Mouse (Mus musculus): ENCODE measurements around the gene Cacna1a. TPM values are rescaled to one million over a fixed set of nuclear protein-coding genes. Genes with fewer than 3 reads are reported as not detected.

The Cacna1a gene
- polyA plus RNA-seq, 1 experiment from 2014 or later = 13.8 TPM

DNA sequence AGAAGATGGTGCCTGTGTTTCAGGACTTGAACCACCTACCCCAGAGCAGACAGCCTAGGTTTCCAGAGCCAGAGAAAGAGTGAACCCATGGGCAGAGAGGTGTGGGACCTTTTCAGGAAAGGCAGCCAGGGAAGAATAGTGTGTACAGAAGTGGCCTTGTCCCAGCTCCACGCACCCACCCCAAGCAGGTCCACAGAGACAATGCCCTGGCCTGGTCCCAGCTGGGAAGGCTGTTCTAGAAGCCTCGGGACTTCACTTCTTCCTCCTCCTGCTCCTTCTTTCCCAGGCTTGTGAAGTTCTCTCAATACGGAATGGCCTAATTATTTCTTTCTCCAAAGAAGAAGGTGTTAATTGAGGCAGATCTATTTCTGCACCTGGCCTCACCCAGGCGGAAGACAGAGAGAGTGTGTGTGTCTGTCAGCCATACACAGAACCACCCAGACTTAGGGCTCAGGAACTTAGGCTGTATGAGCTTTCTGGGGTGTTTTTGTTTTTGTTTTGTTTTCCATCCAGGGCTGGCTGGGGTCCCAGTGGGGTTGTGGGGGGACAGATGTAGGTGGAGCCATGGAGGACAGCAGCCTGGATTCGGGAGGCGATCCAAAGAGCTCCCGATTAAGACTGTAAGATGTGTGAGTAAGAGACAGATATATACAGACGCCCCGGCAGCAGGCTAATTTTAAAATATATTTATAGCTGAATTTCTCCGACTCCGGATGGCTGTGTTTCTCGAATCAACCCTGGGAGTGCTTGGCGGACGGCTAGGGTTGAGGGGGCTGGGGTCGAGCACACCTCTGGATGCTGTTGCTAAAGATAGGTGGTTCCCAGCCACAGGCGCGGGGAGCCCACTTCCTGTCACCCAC lies 131.8 kb downstream of the Cacna1a start:
- Histone ChIP-seq H3K4me3 (replicated peaks; ENCODE audit: low read depth, low read length) (no peak overlapping the region), H3K27me3 (ENCODE audit: control insufficient read depth, insufficient read depth, low read length) (no peaks in the 10 kb centered on the region), H3K36me3 (ENCODE audit: control insufficient read depth, insufficient read depth, low read length) (peaks cover 28% of the 10 kb centered on the region), H3K9me3 (ENCODE audit: control insufficient read depth, low read length) (no peaks in the 10 kb centered on the region), H3K4me2 (ENCODE audit: low read length) (no peak overlapping the region), H3K27ac (replicated peaks; ENCODE audit: low read depth, low read length) (no peak overlapping the region), H3K4me1 (ENCODE audit: control insufficient read depth, insufficient read depth, low read length) (no peaks in the 10 kb centered on the region), H3K9ac (replicated peaks; ENCODE audit: low read length) (no peak overlapping the region)
- DNase-seq = no peak
- 90% methylated on average over 17 of the region's 17 CpGs for whole genome bisulfite sequencing
- ATAC-seq (ENCODE audit: low FRiP score, low TSS enrichment) = no peak

DNA sequence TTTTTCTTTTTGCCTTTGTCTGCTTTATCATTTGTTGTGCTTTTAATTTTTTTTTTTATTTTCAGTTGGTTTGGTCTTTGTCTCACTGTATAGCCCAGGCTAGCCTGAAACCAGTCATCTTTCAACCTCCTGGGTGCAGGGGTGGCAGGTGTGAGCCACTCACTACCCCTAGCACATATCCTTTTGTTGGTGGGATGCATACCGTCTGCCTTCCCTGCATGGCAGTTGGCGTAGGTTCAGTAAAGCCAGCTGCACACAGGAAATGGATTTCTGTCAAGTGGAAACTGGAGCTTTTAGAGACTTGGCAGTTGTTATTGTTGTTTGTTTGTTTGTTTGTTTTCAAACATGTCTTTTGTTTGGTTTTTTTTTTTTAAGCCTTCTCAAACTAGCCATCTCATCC lies 132.8 kb downstream of the Cacna1a start:
- Histone ChIP-seq H3K4me2 (ENCODE audit: low read length) (no peak overlapping the region), H3K4me3 (replicated peaks; ENCODE audit: low read depth, low read length) (no peak overlapping the region), H3K4me1 (ENCODE audit: control insufficient read depth, insufficient read depth, low read length) (no peaks in the 10 kb centered on the region), H3K9me3 (ENCODE audit: control insufficient read depth, low read length) (peaks cover 8% of the 10 kb centered on the region), H3K9ac (replicated peaks; ENCODE audit: low read length) (no peak overlapping the region), H3K36me3 (ENCODE audit: control insufficient read depth, insufficient read depth, low read length) (peaks cover 31% of the 10 kb centered on the region), H3K27me3 (ENCODE audit: control insufficient read depth, insufficient read depth, low read length) (no peaks in the 10 kb centered on the region), H3K27ac (replicated peaks; ENCODE audit: low read depth, low read length) (no peak overlapping the region; the same call in 1 of the 2 replicates)
- 72% methylated on average over 2 of the region's 2 CpGs for WGBS
- ATAC-seq (ENCODE audit: low FRiP score, low TSS enrichment) (no peak), DNase-seq (no peak)

DNA sequence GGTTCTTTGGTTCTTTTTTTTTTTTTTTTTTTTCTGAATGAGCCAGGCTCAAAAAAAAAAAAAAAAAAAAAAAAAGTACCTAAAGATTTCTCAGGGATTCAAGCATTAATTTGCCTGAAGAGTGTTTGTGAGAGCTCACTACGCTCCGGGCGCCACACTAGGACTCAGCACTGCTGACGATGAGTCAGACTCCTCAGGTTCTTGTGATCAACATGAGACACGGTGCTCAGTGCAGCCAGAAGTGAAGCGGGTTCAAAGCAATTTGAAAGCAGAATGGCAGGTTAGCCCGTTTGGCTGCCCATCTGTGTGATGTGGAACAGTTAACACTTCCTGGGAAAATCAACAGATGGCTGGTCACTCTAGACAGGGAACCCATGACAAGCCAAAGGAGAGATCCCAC lies 139.8 kb downstream of the Cacna1a start:
- H3K9me3 ChIP-seq (ENCODE audit: control insufficient read depth, low read length) = peaks cover 11% of the 10 kb centered on the region
- no peak overlapping the region for H3K4me3 ChIP-seq (replicated peaks; ENCODE audit: low read depth, low read length)
- 90% methylated on average over 7 of the region's 7 CpGs for WGBS
- no peak for DNase-seq
- H3K9ac ChIP-seq (replicated peaks; ENCODE audit: low read length) = no peak overlapping the region
- no peak overlapping the region for H3K27ac ChIP-seq (replicated peaks; ENCODE audit: low read depth, low read length)
- H3K4me1 ChIP-seq (ENCODE audit: control insufficient read depth, insufficient read depth, low read length) = no peaks in the 10 kb centered on the region
- no peaks in the 10 kb centered on the region for H3K27me3 ChIP-seq (ENCODE audit: control insufficient read depth, insufficient read depth, low read length)
- H3K36me3 ChIP-seq (ENCODE audit: control insufficient read depth, insufficient read depth, low read length) = peaks cover 59% of the 10 kb centered on the region
- ATAC-seq (ENCODE audit: low FRiP score, low TSS enrichment) = no peak
- no peak overlapping the region for H3K4me2 ChIP-seq (ENCODE audit: low read length)

DNA sequence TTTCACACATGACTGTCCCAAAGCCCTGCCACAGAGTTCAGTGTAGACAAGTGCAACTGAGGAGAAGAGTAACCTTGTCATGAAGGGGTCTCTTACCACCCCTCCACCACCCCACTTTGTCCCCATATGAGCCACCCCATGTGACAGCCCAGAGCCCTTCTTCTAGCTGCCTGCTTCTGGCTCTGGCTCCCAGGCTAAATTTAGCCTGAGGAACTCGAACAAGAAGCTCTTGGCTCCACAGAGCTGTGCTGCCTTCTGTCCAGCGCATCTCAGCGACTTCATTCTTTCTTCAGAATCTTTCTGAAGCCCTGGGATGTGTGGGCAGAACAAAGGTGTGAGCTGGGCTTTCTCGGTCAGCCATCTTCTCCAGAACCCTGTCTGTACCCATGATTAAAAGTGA lies 141.3 kb downstream of the Cacna1a start:
- peaks cover 11% of the 10 kb centered on the region for H3K9me3 ChIP-seq (ENCODE audit: control insufficient read depth, low read length)
- no peaks in the 10 kb centered on the region for H3K27me3 ChIP-seq (ENCODE audit: control insufficient read depth, insufficient read depth, low read length)
- ATAC-seq (ENCODE audit: low FRiP score, low TSS enrichment) (no peak), DNase-seq (no peak)
- no peak overlapping the region for H3K4me2 ChIP-seq (ENCODE audit: low read length)
- H3K27ac ChIP-seq (replicated peaks; ENCODE audit: low read depth, low read length) = no peak overlapping the region
- peaks cover 68% of the 10 kb centered on the region for H3K36me3 ChIP-seq (ENCODE audit: control insufficient read depth, insufficient read depth, low read length)
- no peak overlapping the region for H3K4me3 ChIP-seq (replicated peaks; ENCODE audit: low read depth, low read length)
- no peak overlapping the region for H3K9ac ChIP-seq (replicated peaks; ENCODE audit: low read length)
- no peaks in the 10 kb centered on the region for H3K4me1 ChIP-seq (ENCODE audit: control insufficient read depth, insufficient read depth, low read length)
- 81% methylated on average over 4 of the region's 4 CpGs for WGBS

DNA sequence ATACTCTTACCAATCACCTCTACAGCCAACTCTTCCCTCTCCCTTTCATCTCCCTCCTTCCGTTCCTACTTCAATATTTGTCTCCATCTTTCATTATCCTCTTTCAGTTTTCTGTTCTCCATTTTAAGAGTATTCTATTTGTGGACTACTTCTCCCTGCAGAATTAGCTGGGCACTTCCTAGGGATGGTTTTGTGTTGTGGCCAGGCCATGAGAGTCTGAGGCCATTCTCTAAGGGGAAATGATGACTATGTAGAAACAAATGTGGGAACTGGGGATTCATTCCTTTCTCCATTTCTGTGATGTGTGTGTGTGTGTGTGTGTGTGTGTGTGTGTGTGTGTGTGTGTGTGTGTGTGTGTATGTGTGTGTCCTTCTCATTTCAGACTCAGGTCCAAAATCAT lies 144.5 kb downstream of the Cacna1a start:
- Histone ChIP-seq H3K27me3 (ENCODE audit: control insufficient read depth, insufficient read depth, low read length) (no peaks in the 10 kb centered on the region), H3K4me2 (ENCODE audit: low read length) (no peak overlapping the region), H3K4me1 (ENCODE audit: control insufficient read depth, insufficient read depth, low read length) (no peaks in the 10 kb centered on the region), H3K27ac (replicated peaks; ENCODE audit: low read depth, low read length) (no peak overlapping the region), H3K9me3 (ENCODE audit: control insufficient read depth, low read length) (peaks cover 3% of the 10 kb centered on the region; the same call in 1 of the 2 replicates), H3K9ac (replicated peaks; ENCODE audit: low read length) (no peak overlapping the region), H3K36me3 (ENCODE audit: control insufficient read depth, insufficient read depth, low read length) (peaks cover 80% of the 10 kb centered on the region), H3K4me3 (replicated peaks; ENCODE audit: low read depth, low read length) (no peak overlapping the region)
- DNase-seq (no peak), ATAC-seq (ENCODE audit: low FRiP score, low TSS enrichment) (no peak)
- WGBS = 90% methylated on average over 1 of the region's 1 CpGs

DNA sequence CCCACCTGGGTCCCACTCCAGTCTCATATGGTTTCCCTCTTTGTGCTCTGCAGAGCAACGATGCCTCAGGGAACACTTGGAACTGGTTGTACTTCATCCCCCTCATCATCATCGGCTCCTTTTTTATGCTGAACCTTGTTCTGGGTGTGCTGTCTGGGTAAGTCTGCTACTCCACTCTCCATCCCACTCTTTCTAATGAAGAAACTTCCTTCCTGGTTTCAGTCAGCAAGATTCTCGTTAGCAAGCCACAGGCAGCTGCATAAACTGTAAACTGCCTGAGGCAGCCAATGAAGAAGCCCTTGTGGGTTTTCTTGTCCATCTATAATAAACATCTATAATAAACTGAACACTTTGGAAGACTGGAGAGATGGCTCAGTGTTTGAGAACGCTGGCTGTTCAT lies 145.1 kb downstream of the Cacna1a start:
- peaks cover 81% of the 10 kb centered on the region for H3K36me3 ChIP-seq (ENCODE audit: control insufficient read depth, insufficient read depth, low read length)

DNA sequence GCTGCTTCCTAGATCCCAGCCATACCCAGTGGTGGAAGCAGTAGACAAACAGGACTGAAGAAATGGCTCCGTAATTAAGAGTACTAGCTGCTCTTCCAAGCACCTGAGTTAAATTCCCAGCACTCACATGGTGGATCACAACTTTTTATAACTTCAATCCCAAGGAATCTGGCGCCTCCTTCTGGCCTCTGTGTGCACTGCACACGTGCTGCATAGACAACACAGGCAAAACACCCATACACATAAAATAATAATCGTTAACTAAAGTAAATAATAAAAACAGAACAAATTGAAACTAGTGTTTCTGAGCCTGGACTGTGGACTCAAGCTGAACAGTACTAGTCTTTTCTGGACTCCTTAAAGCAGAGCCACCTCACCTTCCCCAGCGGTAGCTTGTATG lies 148.7 kb downstream of the Cacna1a start:
- H3K27ac ChIP-seq (replicated peaks; ENCODE audit: low read depth, low read length) = no peak overlapping the region
- H3K4me1 ChIP-seq (ENCODE audit: control insufficient read depth, insufficient read depth, low read length) = no peaks in the 10 kb centered on the region
- no peak overlapping the region for H3K4me2 ChIP-seq (ENCODE audit: low read length)
- no peak overlapping the region for H3K9ac ChIP-seq (replicated peaks; ENCODE audit: low read length)
- peaks cover under 1% of the 10 kb centered on the region; the same call in 1 of the 2 replicates for H3K9me3 ChIP-seq (ENCODE audit: control insufficient read depth, low read length)
- H3K27me3 ChIP-seq (ENCODE audit: control insufficient read depth, insufficient read depth, low read length) = no peaks in the 10 kb centered on the region
- no peak overlapping the region for H3K4me3 ChIP-seq (replicated peaks; ENCODE audit: low read depth, low read length)
- H3K36me3 ChIP-seq (ENCODE audit: control insufficient read depth, insufficient read depth, low read length) = peaks cover 80% of the 10 kb centered on the region
- WGBS = 90% methylated on average over 5 of the region's 5 CpGs
- ATAC-seq (ENCODE audit: low FRiP score, low TSS enrichment) (no peak), DNase-seq (no peak)

More for the DNA sequence above, 145.1 kb downstream of the Cacna1a start:
- Histone ChIP-seq H3K4me3 (replicated peaks; ENCODE audit: low read depth, low read length) (no peak overlapping the region), H3K27ac (replicated peaks; ENCODE audit: low read depth, low read length) (no peak overlapping the region), H3K27me3 (ENCODE audit: control insufficient read depth, insufficient read depth, low read length) (no peaks in the 10 kb centered on the region), H3K9ac (replicated peaks; ENCODE audit: low read length) (no peak overlapping the region), H3K9me3 (ENCODE audit: control insufficient read depth, low read length) (peaks cover 3% of the 10 kb centered on the region; the same call in 1 of the 2 replicates), H3K4me2 (ENCODE audit: low read length) (no peak overlapping the region), H3K4me1 (ENCODE audit: control insufficient read depth, insufficient read depth, low read length) (no peaks in the 10 kb centered on the region)
- ATAC-seq (ENCODE audit: low FRiP score, low TSS enrichment) (no peak), DNase-seq (no peak)
- 86% methylated on average over 4 of the region's 4 CpGs for WGBS

DNA sequence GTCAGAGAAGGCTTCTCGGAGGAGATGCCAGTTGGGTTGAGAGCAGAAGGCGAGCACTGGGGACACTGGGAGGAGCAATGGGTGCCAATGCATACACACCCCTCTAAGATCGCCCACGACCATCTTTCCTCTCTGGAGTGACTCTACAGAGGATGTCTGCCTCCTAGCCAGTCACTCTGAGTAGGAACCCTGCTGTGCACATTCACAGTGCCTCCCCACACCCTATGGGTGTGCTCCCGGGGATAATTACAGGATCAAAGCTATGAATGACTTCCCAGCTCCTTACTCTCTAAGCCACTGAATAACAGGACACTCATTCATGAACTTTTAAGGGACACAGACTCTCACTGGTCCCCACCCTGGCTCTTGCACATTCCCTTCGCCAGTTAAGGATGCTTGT lies 151.1 kb downstream of the Cacna1a start:
- H3K4me1 ChIP-seq (ENCODE audit: control insufficient read depth, insufficient read depth, low read length) = no peaks in the 10 kb centered on the region
- H3K4me2 ChIP-seq (ENCODE audit: low read length) = no peak overlapping the region
- no peak overlapping the region for H3K9ac ChIP-seq (replicated peaks; ENCODE audit: low read length)
- WGBS = 73% methylated on average over 6 of the region's 6 CpGs
- no peak overlapping the region for H3K4me3 ChIP-seq (replicated peaks; ENCODE audit: low read depth, low read length)
- ATAC-seq (ENCODE audit: low FRiP score, low TSS enrichment) = no peak
- H3K36me3 ChIP-seq (ENCODE audit: control insufficient read depth, insufficient read depth, low read length) = peaks cover 68% of the 10 kb centered on the region
- H3K27me3 ChIP-seq (ENCODE audit: control insufficient read depth, insufficient read depth, low read length) = no peaks in the 10 kb centered on the region
- H3K9me3 ChIP-seq (ENCODE audit: control insufficient read depth, low read length) = no peaks in the 10 kb centered on the region
- H3K27ac ChIP-seq (replicated peaks; ENCODE audit: low read depth, low read length) = no peak overlapping the region
- DNase-seq = no peak

DNA sequence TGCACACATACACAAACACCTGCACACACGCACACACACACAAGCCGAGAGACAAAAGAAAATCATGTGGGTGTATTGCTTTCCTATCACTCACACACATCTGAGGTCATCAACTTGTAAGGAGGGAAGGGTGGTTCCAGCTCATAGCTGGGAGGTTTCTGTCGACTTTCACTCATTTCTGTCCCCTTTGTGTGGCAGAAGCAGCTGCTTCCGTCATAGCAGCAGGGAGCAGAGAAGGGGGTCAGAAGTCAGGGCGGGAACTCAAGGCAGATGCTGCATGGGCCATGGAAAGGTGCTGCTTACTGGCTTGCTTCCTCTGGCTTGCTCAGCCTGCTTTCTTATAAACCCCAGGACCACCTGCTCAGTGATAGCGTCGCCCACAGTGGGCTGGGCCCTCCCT lies 154.2 kb downstream of the Cacna1a start:
- Histone ChIP-seq H3K9me3 (ENCODE audit: control insufficient read depth, low read length) (no peaks in the 10 kb centered on the region), H3K27me3 (ENCODE audit: control insufficient read depth, insufficient read depth, low read length) (no peaks in the 10 kb centered on the region), H3K4me2 (ENCODE audit: low read length) (no peak overlapping the region), H3K4me1 (ENCODE audit: control insufficient read depth, insufficient read depth, low read length) (no peaks in the 10 kb centered on the region), H3K9ac (replicated peaks; ENCODE audit: low read length) (no peak overlapping the region), H3K4me3 (replicated peaks; ENCODE audit: low read depth, low read length) (no peak overlapping the region), H3K27ac (replicated peaks; ENCODE audit: low read depth, low read length) (no peak overlapping the region), H3K36me3 (ENCODE audit: control insufficient read depth, insufficient read depth, low read length) (peaks cover 65% of the 10 kb centered on the region)
- DNase-seq (no peak), ATAC-seq (ENCODE audit: low FRiP score, low TSS enrichment) (no peak)
- 74% methylated on average over 7 of the region's 7 CpGs for WGBS

All from midbrain, embryonic 14.5 days (tissue).